Mouse (Mus musculus) heart, postnatal 25 days (tissue): Measurements from ENCODE around the gene Kdelr3. TPM values are rescaled to one million over a fixed set of nuclear protein-coding genes. Genes with fewer than 3 reads are reported as not detected.
A peak's percentile ranks its signal among the peaks of the same experiment; 100 is the strongest.

ENCODE experiments used
- DNase-seq: peaks from one replicate; pipeline ENCODE4 v3.0.0; 2022; ENCODE audit warnings: low spot score
- intact Hi-C: fragments of 180-260 bp; cut with DNase I; formaldehyde crosslinking; loops from one replicate; pipeline ENCODE4 v1.15.1; 2025
- total RNA-seq, 2 experiments: library from RNA; stranded (reverse); gene quantifications; 2 replicates each; pipeline ENCODE4 v1.2.3; 2021

The Kdelr3 gene
- 1 to 10 TPM; 7.6 to 8.2 TPM for total RNA-seq

GRCm38 (mm10) chr15:79516171-79517096, at the start of gene Kdelr3:
Kdelr3 (plus strand) TSS chr15:79516411.
- intact Hi-C loops: no loop called here
- DNase-seq: peak; percentile 82

- intact Hi-C loops: loop anchor here (1.0 to 5.0 kb wide), 5 partner anchors 39 to 244 kb away; no protein-coding TSS in a partner anchor
These were observed 49.5 kb upstream of the Kdelr3 start for GRCm38 (mm10) chr15:79466601-79467286.

GRCm38 (mm10) chr15:79469577-79469976, 46.6 kb upstream of the Kdelr3 start:
- no peak for DNase-seq
- intact Hi-C loops: loop anchor here (5.0 kb wide), 2 partner anchors 42 to 247 kb away; no protein-coding TSS in a partner anchor

More at GRCm38 (mm10) chr15:79466601-79467286, 49.5 kb upstream of the Kdelr3 start:
- peak; percentile 65 for DNase-seq

GRCm38 (mm10) chr15:79470583-79470982, 45.6 kb upstream of the Kdelr3 start:
- no peak for DNase-seq
- intact Hi-C loops: no loop called here

GRCm38 (mm10) chr15:79471095-79471494, 45.1 kb upstream of the Kdelr3 start:
- intact Hi-C loops: no loop called here
- DNase-seq: no peak

GRCm38 (mm10) chr15:79473042-79473441, 43.2 kb upstream of the Kdelr3 start:
- intact Hi-C loops: no loop called here
- no peak for DNase-seq

- no peak for DNase-seq
- intact Hi-C loops: no loop called here
These were observed 42.4 kb upstream of the Kdelr3 start for GRCm38 (mm10) chr15:79473638-79474355.

GRCm38 (mm10) chr15:79477227-79477626, 39.0 kb upstream of the Kdelr3 start:
- no peak for DNase-seq
- intact Hi-C loops: no loop called here

- intact Hi-C loops: no loop called here
- no peak for DNase-seq
These were observed 35.0 kb upstream of the Kdelr3 start for GRCm38 (mm10) chr15:79481181-79481688.

- no peak for DNase-seq
- intact Hi-C loops: no loop called here
These were observed 26.7 kb upstream of the Kdelr3 start for GRCm38 (mm10) chr15:79489463-79489862.

GRCm38 (mm10) chr15:79493527-79493926, 22.7 kb upstream of the Kdelr3 start:
- no peak for DNase-seq
- intact Hi-C loops: no loop called here

- intact Hi-C loops: no loop called here
- DNase-seq: no peak
These were observed 16.1 kb upstream of the Kdelr3 start for GRCm38 (mm10) chr15:79500110-79500509.

GRCm38 (mm10) chr15:79502891-79503341, 13.3 kb upstream of the Kdelr3 start:
- intact Hi-C loops: no loop called here
- no peak for DNase-seq

- intact Hi-C loops: no loop called here
- DNase-seq: no peak
These were observed 12.8 kb upstream of the Kdelr3 start for GRCm38 (mm10) chr15:79503438-79503837.

GRCm38 (mm10) chr15:79504707-79505452, 11.3 kb upstream of the Kdelr3 start, which contains the start of gene Kcnj4:
Kcnj4 (minus strand) TSS chr15:79505241.
- no peak for DNase-seq
- intact Hi-C loops: no loop called here

GRCm38 (mm10) chr15:79505616-79506283, 10.5 kb upstream of the Kdelr3 start:
- intact Hi-C loops: no loop called here
- no peak for DNase-seq

- no peak for DNase-seq
- intact Hi-C loops: no loop called here
These were observed 9.8 kb upstream of the Kdelr3 start for GRCm38 (mm10) chr15:79506460-79506859.

GRCm38 (mm10) chr15:79507055-79507828, 9.0 kb upstream of the Kdelr3 start:
- no peak for DNase-seq
- intact Hi-C loops: no loop called here
